Mouse (Mus musculus): ENCODE results near the gene Rexo1.

Gene Rexo1

DNA sequence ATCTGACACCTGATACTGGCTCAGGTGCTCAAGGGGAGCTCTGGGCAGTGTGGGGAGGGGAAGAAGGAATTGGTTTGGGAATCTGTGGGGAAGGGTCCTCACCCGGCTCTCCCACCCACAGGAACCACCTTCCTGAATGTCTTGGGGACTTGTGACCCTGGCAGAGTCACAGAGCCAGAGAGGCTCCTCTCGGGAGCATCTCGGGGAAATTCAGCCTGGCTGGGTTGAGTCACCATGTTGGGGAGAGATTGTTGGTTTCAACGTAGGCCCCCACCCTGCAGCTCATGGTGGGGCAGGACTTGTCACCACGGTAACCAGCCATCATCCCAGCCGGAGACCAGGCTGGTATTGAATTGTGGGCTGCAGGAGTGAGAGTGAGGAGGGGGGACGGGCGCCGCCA, 56.6 kb downstream of the Rexo1 start:
- in situ Hi-C loops (cut with MseI, MboI), result loop anchor here (5.0 kb wide), 1 partner anchor 57 kb away; no protein-coding TSS in a partner anchor

DNA sequence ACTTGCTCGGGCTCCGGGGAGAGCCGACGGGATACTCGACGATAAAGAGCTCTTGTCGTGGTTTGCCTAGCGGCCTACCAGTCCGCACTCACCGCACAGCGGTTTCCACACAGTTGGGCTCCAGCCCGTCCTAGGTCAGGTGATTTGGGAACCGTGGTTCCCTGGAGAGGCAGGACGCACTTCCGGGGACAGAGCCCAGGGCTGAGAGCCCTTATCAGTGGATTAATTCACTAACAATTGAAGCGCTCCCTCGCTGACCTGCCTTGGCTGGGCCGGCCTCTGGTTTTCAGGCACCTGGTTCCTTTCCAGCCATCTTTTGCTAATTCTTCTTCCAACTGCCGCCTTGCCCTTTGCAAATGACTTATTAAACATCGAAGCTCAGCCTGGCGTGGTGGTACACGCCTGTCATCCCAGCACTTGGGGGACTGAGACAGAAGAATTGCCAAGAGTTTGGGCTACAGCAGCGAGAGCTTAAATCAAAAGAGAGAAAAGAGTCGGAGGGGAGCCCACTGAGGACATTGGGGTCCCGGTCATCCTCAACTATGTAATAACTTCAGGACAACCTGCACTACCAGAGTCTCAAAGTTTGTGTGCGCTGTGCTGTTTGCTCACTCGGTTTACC, 57.6 kb downstream of the Rexo1 start:
- in situ Hi-C loops (cut with MseI, MboI), result no loop called here

DNA sequence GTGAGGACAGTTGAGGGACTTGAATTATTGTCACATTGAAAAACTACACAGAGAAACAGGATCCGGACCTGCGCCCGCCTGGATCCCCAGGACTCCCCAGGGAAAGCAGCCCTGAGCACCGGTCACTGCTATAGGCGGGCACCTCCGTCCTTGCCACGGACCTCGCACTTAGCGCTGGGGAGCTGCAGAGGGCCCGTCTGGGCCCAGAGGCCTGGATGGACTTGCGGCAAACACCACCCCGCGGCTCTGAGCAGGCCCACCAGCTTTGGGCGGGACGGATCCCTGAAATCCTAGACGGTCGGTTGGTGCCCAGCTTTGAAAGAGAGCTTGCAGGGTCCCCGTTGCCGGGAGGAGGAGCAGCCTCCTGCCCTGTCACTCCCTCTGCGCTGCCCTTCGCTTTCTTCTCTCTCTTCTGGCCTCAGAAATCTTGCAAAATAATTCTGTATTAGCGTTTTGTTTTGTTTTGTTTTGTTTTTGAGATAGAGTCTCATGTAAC, 58.5 kb downstream of the Rexo1 start:
- in situ Hi-C loops (cut with MseI, MboI), result no loop called here

DNA sequence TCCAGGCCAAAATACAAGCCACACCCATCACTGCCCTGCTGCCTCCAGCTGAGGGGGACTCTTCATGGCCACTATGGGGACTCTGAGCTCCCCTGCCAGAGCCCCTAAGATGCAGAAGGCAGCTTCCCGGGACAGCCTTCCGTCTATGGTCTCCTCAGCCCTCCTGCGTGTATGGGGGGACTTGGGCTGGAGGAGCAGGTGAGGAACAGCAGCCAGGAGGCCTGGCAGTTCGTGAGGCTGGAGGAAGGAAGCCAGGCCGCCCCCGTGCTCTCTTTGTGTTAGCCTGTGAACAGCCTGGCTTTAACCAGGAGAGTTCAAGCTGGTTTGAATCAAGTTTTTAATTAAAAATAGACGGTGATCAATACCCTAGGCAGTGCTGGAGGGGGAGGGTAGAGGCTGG, 59.1 kb downstream of the Rexo1 start:
- in situ Hi-C loops (cut with MseI, MboI), result no loop called here

DNA sequence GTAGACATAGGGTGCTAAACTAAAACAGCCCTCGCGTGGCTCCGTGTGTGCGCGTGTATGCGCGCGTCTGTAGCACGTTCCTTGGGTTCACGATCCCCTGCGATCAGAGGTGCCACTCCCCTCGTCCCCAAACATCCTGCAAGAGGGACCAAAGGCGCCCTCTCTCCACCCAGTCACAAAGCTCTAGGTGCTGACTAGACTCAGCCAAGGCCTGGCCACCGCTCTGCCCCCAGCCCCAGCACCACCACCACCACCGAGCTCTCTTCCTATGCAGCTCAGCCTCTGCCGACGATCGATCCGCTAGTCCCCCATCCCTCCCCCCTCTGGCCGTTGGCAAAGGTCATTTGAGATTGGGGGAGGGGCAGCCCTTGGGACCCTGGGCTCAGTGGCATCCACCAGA, 64.9 kb downstream of the Rexo1 start:
- in situ Hi-C loops (cut with MseI, MboI), result no loop called here

DNA sequence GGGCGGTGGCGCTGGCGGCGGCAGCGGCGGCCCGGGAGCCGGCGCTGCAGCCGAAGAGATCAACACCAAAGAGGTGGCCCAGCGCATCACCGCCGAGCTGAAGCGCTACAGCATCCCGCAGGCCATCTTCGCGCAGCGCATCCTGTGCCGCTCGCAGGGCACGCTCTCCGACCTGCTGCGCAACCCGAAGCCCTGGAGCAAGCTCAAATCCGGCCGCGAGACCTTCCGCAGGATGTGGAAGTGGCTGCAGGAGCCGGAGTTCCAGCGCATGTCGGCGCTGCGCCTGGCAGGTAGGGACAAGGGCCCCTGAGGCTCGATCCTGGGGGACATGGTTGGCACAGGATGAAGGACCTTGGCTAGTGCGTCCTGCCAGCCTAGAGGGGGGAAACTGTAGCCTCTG, 65.5 kb downstream of the Rexo1 start:
- in situ Hi-C loops (cut with MseI, MboI), result no loop called here

DNA sequence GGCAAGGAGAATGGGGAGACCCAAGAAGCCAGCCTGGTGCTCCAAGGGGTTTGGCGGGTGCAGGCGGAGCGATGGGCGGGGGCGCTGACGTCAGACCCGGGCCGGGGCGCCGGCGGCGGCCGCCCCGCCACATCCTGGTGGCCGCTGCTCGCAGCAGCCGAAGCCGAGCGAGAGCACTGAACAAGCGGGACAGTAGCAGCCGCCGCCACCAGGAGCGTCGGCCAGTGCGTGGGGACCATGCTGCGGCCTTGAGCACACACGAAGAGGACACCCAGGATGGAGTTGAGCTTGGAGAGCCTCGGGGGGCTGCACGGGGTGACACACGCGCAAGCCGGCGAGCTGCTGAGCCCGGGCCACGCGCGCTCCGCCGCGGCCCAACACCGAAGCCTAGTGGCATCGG, 66.6 kb downstream of the Rexo1 start, which contains the start of gene Onecut3:
Gene Onecut3 (plus strand): TSS at position 104 of the 400 bp plus-strand sequence.
- in situ Hi-C loops (cut with MseI, MboI), result no loop called here
